Mouse (Mus musculus) CH12F3 (cell line): ENCODE results near the gene Smarcd3.
"Not testable (repeated sequence)": the region's sequence is repeated elsewhere in the genome, so short reads cannot be mapped to it uniquely, and the experiment has no call there.

Experiments
- in situ Hi-C: fragments of 300-500 bp; cut with MboI; formaldehyde crosslinking; loops from 2 replicates; pipeline ENCODE4 v1.14.3; 2020; ENCODE audit warnings: low sequenced_read_pairs

Smarcd3 gene

DNA sequence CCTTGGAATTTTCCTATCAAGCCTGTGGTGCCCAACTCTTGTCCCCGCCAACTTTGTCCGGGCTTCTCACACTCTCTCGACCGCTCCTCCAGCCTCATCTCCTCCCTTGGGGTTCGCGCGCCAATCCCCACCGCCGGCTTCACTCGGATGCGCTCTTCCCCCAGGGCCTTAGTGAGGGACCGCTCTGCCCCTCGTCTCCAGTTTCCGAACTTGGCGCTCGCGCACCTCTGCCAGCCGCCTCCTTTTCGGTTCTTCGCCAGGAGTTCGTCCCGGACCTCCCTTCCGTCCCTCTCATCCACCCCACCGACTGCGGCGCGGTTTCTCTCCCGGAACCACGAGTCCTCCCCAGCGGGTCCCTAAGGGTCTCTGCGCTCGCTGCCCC lies 47.4 kb downstream of the Smarcd3 start:
- in situ Hi-C loops, result no loop called here

DNA sequence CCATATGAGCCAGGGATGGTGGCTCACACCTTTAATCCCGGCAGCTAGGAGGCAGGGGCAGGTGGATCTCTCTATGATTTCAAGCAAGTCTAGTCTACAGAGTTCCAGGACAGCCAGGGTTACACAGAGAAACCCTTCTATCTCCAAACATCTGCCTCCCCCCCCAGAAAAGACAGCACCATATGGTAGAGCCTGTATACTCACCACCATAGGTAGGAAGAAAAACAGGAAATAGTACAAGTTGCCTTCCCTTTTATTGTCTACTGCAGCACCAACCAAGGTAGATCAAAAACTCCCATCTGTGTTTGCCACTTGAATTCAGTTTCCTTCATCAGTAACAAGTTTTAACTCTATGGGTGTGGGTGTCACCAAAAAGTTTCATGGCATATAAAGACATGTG lies 48.3 kb downstream of the Smarcd3 start:
- in situ Hi-C loops, result no loop called here

DNA sequence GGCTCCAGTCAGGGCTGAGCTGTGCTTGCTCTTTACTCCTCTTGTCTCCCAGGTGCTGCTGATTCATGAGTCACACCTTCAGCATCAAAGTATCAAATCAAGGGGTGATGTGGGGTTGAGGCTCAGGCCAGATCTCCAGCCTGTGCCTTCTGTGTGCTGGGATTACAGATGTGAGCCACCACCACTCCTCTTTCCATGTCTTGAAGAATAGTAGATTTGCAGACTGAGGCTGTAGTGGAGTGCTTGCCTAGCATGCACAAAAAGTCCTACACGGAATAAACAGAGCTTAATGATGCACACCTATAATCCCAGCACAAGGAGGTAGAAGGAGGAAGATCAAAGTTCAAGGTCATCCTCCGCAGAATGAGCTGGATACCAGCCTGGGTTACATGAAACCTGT lies 67.5 kb downstream of the Smarcd3 start, which contains the start of gene 4931409K22Rik:
Gene 4931409K22Rik (minus strand): TSS at position 101 of the 400 bp plus-strand sequence.
- in situ Hi-C loops, result no loop called here

DNA sequence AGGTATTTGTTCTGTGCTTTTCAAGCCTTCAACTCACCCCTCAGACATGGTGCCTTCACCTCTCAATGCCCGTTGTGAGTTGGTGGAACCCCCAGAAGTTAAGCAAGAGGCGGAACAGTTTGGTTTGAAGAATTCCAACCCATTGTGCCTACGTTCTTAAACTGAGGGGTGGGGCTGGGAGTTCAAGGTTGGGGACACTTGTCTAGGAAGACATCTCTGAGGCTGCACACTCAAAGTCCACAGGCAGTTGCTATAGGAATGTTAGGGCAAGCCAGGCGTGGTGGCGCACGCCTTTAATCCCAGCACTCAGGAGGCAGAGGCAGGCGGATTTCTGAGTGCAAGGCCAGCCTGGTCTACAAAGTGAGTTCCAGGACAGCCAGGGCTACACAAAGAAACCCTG lies 68.9 kb downstream of the Smarcd3 start:
- in situ Hi-C loops, result not testable (repeated sequence)

DNA sequence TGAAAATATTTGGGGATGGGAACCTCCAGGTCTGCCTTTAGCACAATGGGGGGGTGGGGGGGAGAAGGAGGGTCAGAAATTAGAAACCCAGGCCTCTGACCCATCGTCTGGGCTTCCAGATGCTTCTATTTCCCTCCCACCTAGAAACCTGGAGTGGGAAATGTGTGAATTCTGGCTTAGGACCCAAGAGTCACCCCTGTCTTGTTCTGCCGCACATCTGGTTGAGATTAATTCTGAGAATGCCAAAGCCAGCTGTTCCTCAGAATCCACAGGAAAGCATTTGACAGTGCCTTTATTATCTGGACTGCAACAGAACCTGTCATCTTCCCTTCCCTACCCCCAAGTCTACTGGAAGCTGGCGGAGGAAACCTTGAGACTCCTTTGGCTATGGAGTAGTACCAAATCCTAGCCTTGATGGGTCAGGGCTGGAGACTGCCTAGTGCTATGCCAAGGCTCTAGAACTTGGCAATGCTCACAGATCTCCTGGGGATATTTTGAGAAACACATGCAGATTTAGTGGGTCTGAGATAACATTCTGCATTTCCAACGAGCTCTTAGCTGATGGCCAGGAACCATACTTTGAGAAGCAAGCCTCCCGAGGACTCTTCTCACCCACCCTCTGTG lies 70.5 kb downstream of the Smarcd3 start:
- in situ Hi-C loops, result no loop called here

DNA sequence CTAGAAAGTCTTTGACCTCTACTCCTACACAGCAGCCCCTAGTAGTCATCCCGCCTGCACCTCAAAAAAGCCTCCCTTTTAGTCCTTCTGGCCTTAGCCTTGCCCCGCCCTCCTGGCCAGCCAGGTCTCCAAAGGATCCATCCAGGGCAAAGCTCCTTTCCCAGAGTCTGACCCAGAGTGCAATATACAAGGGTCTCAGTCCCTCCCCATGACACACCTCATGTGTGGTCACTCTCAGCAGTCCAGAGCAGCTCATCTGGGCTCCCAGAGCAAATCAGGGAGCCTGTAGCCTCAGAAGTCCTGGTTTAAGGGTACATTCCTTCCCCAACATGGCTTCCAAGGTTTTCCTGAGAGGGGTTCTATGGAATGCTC lies 72.9 kb downstream of the Smarcd3 start:
- in situ Hi-C loops, result no loop called here

DNA sequence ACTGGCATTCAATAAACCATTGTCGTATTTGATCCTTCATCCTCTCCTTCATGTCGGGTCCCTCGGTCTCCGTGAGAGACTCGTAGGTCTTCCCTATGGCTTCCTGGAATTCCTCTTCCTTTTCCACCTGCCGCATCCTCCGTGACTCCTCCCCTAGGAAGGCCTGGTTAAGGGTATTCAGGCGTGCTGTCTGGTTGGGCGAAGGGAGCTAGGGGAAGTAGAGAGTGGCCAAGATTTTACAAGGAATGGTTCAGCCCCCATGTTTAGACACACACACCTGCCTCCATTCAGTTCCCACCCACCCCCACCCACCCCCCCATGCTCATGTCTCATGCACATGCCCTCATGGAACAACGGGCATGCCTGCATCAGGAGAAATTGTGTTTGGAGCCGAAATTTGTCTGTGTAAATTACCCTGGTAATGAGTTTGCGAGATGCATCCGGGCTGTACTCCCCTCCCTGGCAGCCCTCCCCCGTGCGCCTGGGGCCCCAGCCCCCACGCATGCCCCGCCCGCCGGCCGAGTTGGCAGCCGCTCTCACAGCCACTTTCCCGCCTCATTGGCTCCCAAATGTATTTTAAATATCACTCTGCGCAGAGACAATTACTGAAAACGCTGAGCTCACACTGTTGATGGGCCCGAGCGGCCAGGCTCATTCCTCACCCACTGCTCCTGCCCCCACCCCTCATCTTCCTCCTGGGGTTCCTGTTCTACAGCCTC lies 73.5 kb downstream of the Smarcd3 start:
- in situ Hi-C loops, result no loop called here

DNA sequence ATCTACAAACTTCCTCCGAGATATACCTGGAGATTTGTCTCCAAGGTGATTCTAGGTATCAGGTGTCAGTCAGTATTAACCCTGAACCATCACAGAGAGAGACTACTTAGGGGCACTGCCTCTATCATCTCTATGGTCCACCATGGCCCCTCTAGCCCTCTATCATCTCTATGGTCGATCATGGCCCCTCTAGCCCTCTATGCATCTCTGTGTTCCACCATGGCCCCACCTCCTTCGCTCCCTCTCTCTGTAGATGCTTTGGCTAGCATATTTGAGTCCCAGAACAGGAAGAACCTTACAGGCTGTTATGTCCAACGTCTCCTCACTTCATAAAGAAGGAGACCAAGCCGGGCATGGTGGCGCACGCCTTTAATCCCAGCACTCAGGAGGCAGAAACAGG lies 81.6 kb downstream of the Smarcd3 start:
- in situ Hi-C loops, result no loop called here

DNA sequence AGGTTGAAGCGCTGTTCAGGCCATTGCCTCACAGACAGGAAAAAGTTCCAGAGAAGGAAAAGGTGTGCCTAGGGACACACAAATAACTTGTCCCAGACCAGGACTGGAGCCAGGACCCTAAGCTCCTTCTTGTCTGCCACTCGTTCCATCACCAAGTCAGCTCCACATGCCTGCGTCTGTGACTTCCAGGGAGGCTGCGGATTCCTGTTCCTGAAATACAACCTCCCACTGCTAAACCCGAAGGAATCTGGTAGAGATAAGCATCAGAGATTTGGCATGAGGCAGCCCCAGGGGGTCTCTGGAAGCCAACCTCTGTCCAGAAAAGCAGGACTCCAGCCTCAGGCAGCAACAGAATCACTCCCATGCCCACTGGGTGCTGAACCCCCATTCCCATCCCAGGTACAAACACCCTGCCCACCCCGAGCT lies 83.1 kb downstream of the Smarcd3 start:
- in situ Hi-C loops, result no loop called here
